Comparison of ENCODE assay signal across 13 mouse cellular contexts in the genomic region with DNA sequence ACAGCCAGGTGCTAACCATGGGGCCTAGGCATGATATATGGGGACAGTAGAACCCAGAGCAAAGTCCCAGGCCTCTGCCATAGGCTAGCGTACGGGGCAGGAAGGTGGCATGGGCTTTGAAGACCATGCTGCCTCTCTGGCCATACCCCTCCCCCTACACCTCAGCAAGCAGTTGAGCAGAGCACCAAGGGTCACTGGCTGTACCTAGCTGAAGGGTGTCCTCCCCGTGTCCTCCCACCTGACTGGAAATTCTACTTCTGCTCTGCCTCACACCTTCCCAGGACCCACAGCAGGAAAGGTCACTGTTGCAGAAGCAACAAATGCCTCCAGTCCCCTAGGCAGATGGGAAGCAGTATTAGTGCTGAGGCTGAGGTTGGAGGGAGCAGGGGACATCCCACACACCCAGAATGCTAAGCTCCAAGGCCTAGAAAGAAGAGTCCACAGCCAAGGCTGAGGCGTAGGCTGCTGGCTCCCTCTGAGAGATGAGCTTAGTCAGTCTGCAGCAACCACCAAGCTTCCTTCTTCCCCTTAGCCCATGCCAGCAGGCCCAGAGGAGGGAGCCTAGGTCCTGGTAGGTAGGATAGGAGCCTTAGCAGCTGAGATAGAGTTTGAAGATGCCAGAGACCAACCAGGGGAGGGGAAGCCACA. TPM values are rescaled to one million over a fixed set of nuclear protein-coding genes. Genes with fewer than 3 reads are reported as not detected.
DNase-seq lines count a peak whose midpoint lies in the region; ATAC-seq and TF ChIP-seq lines count a peak whose summit lies in the region.
"Had no signal": no experiment of that assay in that cellular context is flagged by ENCODE, and none has a peak within 500 bp of the region (broad histone marks: within the 10 kb centered on the region; RNA-seq: fewer than 3 reads in every experiment).

No protein-coding gene starts in this region.

- peak overlapping the region; percentile 49; the same call in 1 of the 2 replicates for H3K9ac ChIP-seq in hindbrain, embryonic 13.5 days
- no peak overlapping the region; the same call in 1 of the 2 replicates for H3K9ac ChIP-seq in hindbrain, embryonic 16.5 days (ENCODE audit: low read depth, low read length)
- H3K9ac ChIP-seq in limb, embryonic 13.5 days, result peak overlapping the region; percentile 35; the same call in 1 of the 2 replicates

- 92% methylated on average over 4 of the region's 4 CpGs for WGBS in hindbrain, embryonic 13.5 days
- 87% methylated on average over 4 of the region's 4 CpGs for WGBS in hindbrain, embryonic 16.5 days
- WGBS in limb, embryonic 13.5 days, result 80% methylated on average over 4 of the region's 4 CpGs

- H3K27ac ChIP-seq in hindbrain, embryonic 13.5 days, result no peak overlapping the region
- no peak overlapping the region for H3K27ac ChIP-seq in hindbrain, embryonic 16.5 days (ENCODE audit: low read depth, low read length)
- H3K27ac ChIP-seq in limb, embryonic 13.5 days, result no peak overlapping the region
- H3K27ac ChIP-seq: neural tube, embryonic 12.5 days had no signal

- peaks cover 76% of the 10 kb centered on the region for H3K36me3 ChIP-seq in erythroblast, embryonic 14.5 days (ENCODE audit: control insufficient read depth)
- H3K36me3 ChIP-seq in hindbrain, embryonic 13.5 days, result peaks cover 23% of the 10 kb centered on the region
- peaks cover 12% of the 10 kb centered on the region; the same call in 1 of the 2 replicates for H3K36me3 ChIP-seq in hindbrain, embryonic 16.5 days (ENCODE audit: control insufficient read depth, insufficient read depth, low read length)
- H3K36me3 ChIP-seq in G1E (replicated peaks), result peaks cover 78% of the 10 kb centered on the region
- H3K36me3 ChIP-seq in limb, embryonic 13.5 days, result peaks cover 39% of the 10 kb centered on the region

- no peak for DNase-seq in G1E (ENCODE audit: low spot score)
- no peak for DNase-seq in ovary, postnatal 14 days (ENCODE audit: low spot score)
- DNase-seq in ovary, adult 18-20 months (ENCODE audit: low spot score), result no peak
- DNase-seq: heart, postnatal 36 days; thymus, postnatal 25 days had no signal

- peaks cover 83% of the 10 kb centered on the region for H3K4me1 ChIP-seq in erythroblast, embryonic 14.5 days (ENCODE audit: control insufficient read depth)
- peaks cover 43% of the 10 kb centered on the region for H3K4me1 ChIP-seq in hindbrain, embryonic 13.5 days (replicated peaks)
- H3K4me1 ChIP-seq in hindbrain, embryonic 16.5 days (ENCODE audit: control insufficient read depth, insufficient read depth, low read depth, low read length), result peaks cover 35% of the 10 kb centered on the region
- peaks cover 70% of the 10 kb centered on the region for H3K4me1 ChIP-seq in G1E (ENCODE audit: insufficient read depth, low read depth, low read length)
- peaks cover 39% of the 10 kb centered on the region for H3K4me1 ChIP-seq in limb, embryonic 13.5 days

- no peaks in the 10 kb centered on the region for H3K27me3 ChIP-seq in erythroblast, embryonic 14.5 days (ENCODE audit: control insufficient read depth)
- peaks cover 5% of the 10 kb centered on the region; the same call in 1 of the 2 replicates for H3K27me3 ChIP-seq in hindbrain, embryonic 13.5 days
- no peaks in the 10 kb centered on the region for H3K27me3 ChIP-seq in hindbrain, embryonic 16.5 days (replicated peaks; ENCODE audit: control insufficient read depth, insufficient read depth, low read length)
- no peaks in the 10 kb centered on the region for H3K27me3 ChIP-seq in G1E (ENCODE audit: insufficient read depth, low read length)
- H3K27me3 ChIP-seq in limb, embryonic 13.5 days, result no peaks in the 10 kb centered on the region
- H3K27me3 ChIP-seq: neural tube, embryonic 12.5 days had no signal

- no peak for TF ChIP-seq CTCF in G1E (IDR thresholded peaks at IDR 0.05; ENCODE audit: low read depth, low read length)

- H3K4me3 ChIP-seq in erythroblast, embryonic 14.5 days (replicated peaks), result peak overlapping the region; percentile 70
- no peak overlapping the region for H3K4me3 ChIP-seq in hindbrain, embryonic 13.5 days
- no peak overlapping the region for H3K4me3 ChIP-seq in hindbrain, embryonic 16.5 days (ENCODE audit: low read length)
- peak overlapping the region; percentile 91; the same call in 1 of the 2 replicates for H3K4me3 ChIP-seq in G1E (ENCODE audit: low read depth, low read length)
- no peak overlapping the region for H3K4me3 ChIP-seq in limb, embryonic 13.5 days
- H3K4me3 ChIP-seq: neural tube, embryonic 12.5 days had no signal

- H3K9me3 ChIP-seq in erythroblast, embryonic 14.5 days (ENCODE audit: control insufficient read depth, low read length), result no peaks in the 10 kb centered on the region
- H3K9me3 ChIP-seq in hindbrain, embryonic 13.5 days, result no peaks in the 10 kb centered on the region
- H3K9me3 ChIP-seq in hindbrain, embryonic 16.5 days (ENCODE audit: control insufficient read depth, low read length), result no peaks in the 10 kb centered on the region
- no peaks in the 10 kb centered on the region for H3K9me3 ChIP-seq in G1E (replicated peaks)
- H3K9me3 ChIP-seq in limb, embryonic 13.5 days, result no peaks in the 10 kb centered on the region
- H3K9me3 ChIP-seq: neural tube, embryonic 12.5 days had no signal

- no peak overlapping the region for H3K4me2 ChIP-seq in hindbrain, embryonic 13.5 days
- H3K4me2 ChIP-seq in hindbrain, embryonic 16.5 days (ENCODE audit: low read length), result no peak overlapping the region
- H3K4me2 ChIP-seq in limb, embryonic 13.5 days (replicated peaks), result no peak overlapping the region; the same call in 1 of the 2 replicates

- ATAC-seq in erythroblast, adult 5-6 weeks (replicated peaks; ENCODE audit: low FRiP score, poor library complexity, severe bottlenecking), result no peak
- no peak for ATAC-seq in hindbrain, embryonic 13.5 days (ENCODE audit: low FRiP score)
- no peak for ATAC-seq in hindbrain, embryonic 16.5 days
- no peak for ATAC-seq in G1E (ENCODE audit: extremely low read depth, insufficient number of reproducible peaks, low FRiP score, poor library complexity, severe bottlenecking)
- no peak for ATAC-seq in limb, embryonic 13.5 days (ENCODE audit: low FRiP score, low read depth)

RNA-seq across cellular contexts. Expression of a gene that starts 4.0 kb away (rescaled TPM):
- polyA plus RNA-seq in erythroblast, embryonic 14.5 days (2012), result 21.8 and 26.2 TPM in 2 replicates
- total RNA-seq in erythroblast, adult 5-6 weeks (2015; ENCODE audit: low replicate concordance), result 0.96 and 1.5 TPM in 2 replicates
- total RNA-seq in erythroblast, adult 5-6 weeks (2017; ENCODE audit: low replicate concordance), result 7.3 and 11.6 TPM in 2 replicates
- polyA plus RNA-seq in hindbrain, embryonic 13.5 days (2015; fragmentation: Nextera tagmentation; extraction: Ambion mirVana), result 106 and 107 TPM in 2 replicates
- polyA plus RNA-seq in hindbrain, embryonic 16.5 days (2015; fragmentation: Nextera tagmentation; extraction: Ambion mirVana), result 140 and 145 TPM in 2 replicates
- total RNA-seq in G1E (2014; fragmentation: Nextera tagmentation) (38.5 and 48.7 TPM in 2 replicates), G1E (2017) (89.1 and 92.7 TPM in 2 replicates)
- polyA plus RNA-seq in G1E (2012), result 182 and 214 TPM in 2 replicates
- 158 and 160 TPM in 2 replicates for polyA plus RNA-seq in limb, embryonic 13.5 days (2015; fragmentation: Nextera tagmentation; extraction: Ambion mirVana)

RNA-seq across cellular contexts. Expression of a gene that starts 27.6 kb away (rescaled TPM):
- 1.2 and 2.4 TPM in 2 replicates for polyA plus RNA-seq in erythroblast, embryonic 14.5 days (2012)
- 0.77 and 3.1 TPM in 2 replicates for total RNA-seq in erythroblast, adult 5-6 weeks (2015; ENCODE audit: low replicate concordance)
- 0.28 and 0.68 TPM in 2 replicates for total RNA-seq in erythroblast, adult 5-6 weeks (2017; ENCODE audit: low replicate concordance)
- 38.1 and 40.5 TPM in 2 replicates for polyA plus RNA-seq in hindbrain, embryonic 13.5 days (2015; fragmentation: Nextera tagmentation; extraction: Ambion mirVana)
- 53.9 and 56.7 TPM in 2 replicates for polyA plus RNA-seq in hindbrain, embryonic 16.5 days (2015; fragmentation: Nextera tagmentation; extraction: Ambion mirVana)
- total RNA-seq in G1E (2014; fragmentation: Nextera tagmentation) (6.9 and 13.6 TPM in 2 replicates), G1E (2017) (10.1 and 10.9 TPM in 2 replicates)
- polyA plus RNA-seq in G1E (2012), result 27.1 and 30.3 TPM in 2 replicates
- polyA plus RNA-seq in limb, embryonic 13.5 days (2015; fragmentation: Nextera tagmentation; extraction: Ambion mirVana), result 30.6 and 31.1 TPM in 2 replicates

RNA-seq across cellular contexts. Expression of a gene that starts 35.6 kb away (rescaled TPM):
- polyA plus RNA-seq in erythroblast, embryonic 14.5 days (2012), result 0.01 and 0.02 TPM in 2 replicates
- 3.1 and 5.4 TPM in 2 replicates for total RNA-seq in erythroblast, adult 5-6 weeks (2015; ENCODE audit: low replicate concordance)
- total RNA-seq in erythroblast, adult 5-6 weeks (2017; ENCODE audit: low replicate concordance), result 3.4 and 9.8 TPM in 2 replicates
- polyA plus RNA-seq in hindbrain, embryonic 13.5 days (2015; fragmentation: Nextera tagmentation; extraction: Ambion mirVana), result 3.0 and 3.9 TPM in 2 replicates
- 7.8 and 9.9 TPM in 2 replicates for polyA plus RNA-seq in hindbrain, embryonic 16.5 days (2015; fragmentation: Nextera tagmentation; extraction: Ambion mirVana)
- 1.1 and 4.1 TPM in 2 replicates for total RNA-seq in G1E (2014; fragmentation: Nextera tagmentation)
- 0.35 and 0.55 TPM in 2 replicates for total RNA-seq in G1E (2017)
- 0.14 and 0.19 TPM in 2 replicates for polyA plus RNA-seq in G1E (2012)
- 0.28 and 0.29 TPM in 2 replicates for polyA plus RNA-seq in limb, embryonic 13.5 days (2015; fragmentation: Nextera tagmentation; extraction: Ambion mirVana)

RNA-seq across cellular contexts. Expression of a gene that starts 35.8 kb away (rescaled TPM):
- not detected in 2 replicates for polyA plus RNA-seq in erythroblast, embryonic 14.5 days (2012)
- total RNA-seq in erythroblast, adult 5-6 weeks (2015; ENCODE audit: low replicate concordance), result not detected in 2 replicates
- 0.42 and 0.43 TPM in 2 replicates for total RNA-seq in erythroblast, adult 5-6 weeks (2017; ENCODE audit: low replicate concordance)
- polyA plus RNA-seq in hindbrain, embryonic 13.5 days (2015; fragmentation: Nextera tagmentation; extraction: Ambion mirVana), result not detected in 2 replicates
- polyA plus RNA-seq in hindbrain, embryonic 16.5 days (2015; fragmentation: Nextera tagmentation; extraction: Ambion mirVana), result not detected in 2 replicates
- not detected in 2 replicates for total RNA-seq in G1E (2014; fragmentation: Nextera tagmentation)
- total RNA-seq in G1E (2017), result 0.16 TPM in 1 of 2 replicates, not detected in the other
- polyA plus RNA-seq in G1E (2012), result not detected in 2 replicates
- 0.17 TPM in 1 of 2 replicates, not detected in the other for polyA plus RNA-seq in limb, embryonic 13.5 days (2015; fragmentation: Nextera tagmentation; extraction: Ambion mirVana)
- total RNA-seq: gastrocnemius, adult 18-20 months; heart, postnatal 36 days; megakaryocyte-erythroid progenitor cell, adult 5-6 weeks had no signal
- polyA plus RNA-seq: neural tube, embryonic 12.5 days had no signal

RNA-seq across cellular contexts. Expression of a gene that starts 37.5 kb away (rescaled TPM):
- not detected in 2 replicates for polyA plus RNA-seq in erythroblast, embryonic 14.5 days (2012)
- total RNA-seq in erythroblast, adult 5-6 weeks (2015; ENCODE audit: low replicate concordance), result not detected in 2 replicates
- total RNA-seq in erythroblast, adult 5-6 weeks (2017; ENCODE audit: low replicate concordance), result 0.60 TPM in 1 of 2 replicates, not detected in the other
- 0.10 TPM in 1 of 2 replicates, not detected in the other for polyA plus RNA-seq in hindbrain, embryonic 13.5 days (2015; fragmentation: Nextera tagmentation; extraction: Ambion mirVana)
- polyA plus RNA-seq in hindbrain, embryonic 16.5 days (2015; fragmentation: Nextera tagmentation; extraction: Ambion mirVana), result 0.06 TPM in 1 of 2 replicates, not detected in the other
- not detected in 2 replicates for total RNA-seq in G1E (2014; fragmentation: Nextera tagmentation)
- not detected in 2 replicates for total RNA-seq in G1E (2017)
- polyA plus RNA-seq in G1E (2012), result 0.10 and 0.17 TPM in 2 replicates
- polyA plus RNA-seq in limb, embryonic 13.5 days (2015; fragmentation: Nextera tagmentation; extraction: Ambion mirVana), result 0.99 and 1.0 TPM in 2 replicates
- total RNA-seq: gastrocnemius, adult 18-20 months; heart, postnatal 36 days; megakaryocyte-erythroid progenitor cell, adult 5-6 weeks had no signal

Comparison
In these comparisons a context has a peak if more than half of its experiments do, and no peak if none do; other contexts are left out.
1. H3K4me3 ChIP-seq: peak in erythroblast, embryonic 14.5 days (single experiment) and G1E (single experiment); none in hindbrain, embryonic 13.5 days (single experiment), hindbrain, embryonic 16.5 days (single experiment) and limb, embryonic 13.5 days (single experiment).